In the genomic region with DNA sequence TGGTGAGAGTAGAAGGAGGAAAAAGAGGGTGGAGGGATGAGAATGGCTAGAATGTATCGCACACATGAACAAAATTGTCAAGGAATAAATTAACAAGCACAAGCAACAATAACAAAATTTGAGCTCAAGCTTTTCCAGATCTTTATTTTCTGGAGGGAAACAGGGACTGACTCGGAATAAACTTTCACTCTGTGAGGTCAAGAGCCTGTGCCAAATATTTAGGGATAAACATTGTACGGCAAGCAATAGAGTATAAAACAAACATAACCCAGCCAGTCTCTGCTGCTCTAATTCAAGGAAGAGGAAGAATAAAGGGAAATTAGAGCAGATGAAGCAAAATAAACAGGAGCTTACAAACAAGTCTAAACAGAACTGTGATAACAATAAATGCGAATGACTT, we compare ENCODE assay signal across 14 mouse cellular contexts.
"Had no signal": no experiment of that assay in that cellular context is flagged by ENCODE, and none has a peak within 500 bp of the region (broad histone marks: within the 10 kb centered on the region; RNA-seq: fewer than 3 reads in every experiment).

No protein-coding gene starts in this region.

- DNase-seq: kidney, adult 18-20 months; kidney, postnatal 36 days; left cerebral cortex, postnatal 4 days; midbrain, embryonic 14.5 days; thymus, postnatal 25 days had no signal

- H3K4me2 ChIP-seq: limb, embryonic 12.5 days; limb, embryonic 15.5 days; liver, embryonic 12.5 days; liver, embryonic 15.5 days had no signal

- ATAC-seq: hindbrain, postnatal 0 days; inflammation-experienced regulatory T-cells, adult 6 months; intestine, embryonic 16.5 days; liver, embryonic 12.5 days had no signal

- H3K4me3 ChIP-seq: limb, embryonic 12.5 days; limb, embryonic 15.5 days; liver, embryonic 12.5 days; liver, embryonic 15.5 days had no signal

- H3K36me3 ChIP-seq: limb, embryonic 12.5 days; limb, embryonic 15.5 days; liver, embryonic 12.5 days; liver, embryonic 15.5 days had no signal

- H3K27ac ChIP-seq: hindbrain, postnatal 0 days; kidney, postnatal 0 days; limb, embryonic 12.5 days; limb, embryonic 15.5 days; liver, embryonic 12.5 days; liver, embryonic 15.5 days; macrophage had no signal

- H3K9ac ChIP-seq: limb, embryonic 12.5 days; limb, embryonic 15.5 days; liver, embryonic 12.5 days; liver, embryonic 15.5 days had no signal

- H3K27me3 ChIP-seq: limb, embryonic 12.5 days; limb, embryonic 15.5 days; liver, embryonic 12.5 days; liver, embryonic 15.5 days had no signal

- H3K4me1 ChIP-seq: limb, embryonic 12.5 days; limb, embryonic 15.5 days had no signal

- H3K9me3 ChIP-seq: limb, embryonic 12.5 days; limb, embryonic 15.5 days; liver, embryonic 12.5 days; liver, embryonic 15.5 days had no signal
